Mouse (Mus musculus): ENCODE data around the gene Otop3. TPM values are rescaled to one million over a fixed set of nuclear protein-coding genes. Genes with fewer than 3 reads are reported as not detected.

The Otop3 gene
- total RNA-seq, 4 experiments from 2014 or later, result not detected

GRCm38 (mm10) chr11:115391358-115391757, 56.8 kb downstream of the Otop3 start:
- DNase-seq (ENCODE audit: low spot score in 2 of 2), result no peak

GRCm38 (mm10) chr11:115393721-115394325, 59.3 kb downstream of the Otop3 start:
- DNase-seq (ENCODE audit: low spot score in 2 of 2), result no peak

Other genes starting within 250 kb of the Otop3 start
- gene Rab37, start 243.3 kb upstream of the Otop3 start, total RNA-seq (2022), result under 1 TPM in 2 of 4 experiments, not detected in 2; 0.13 to 0.15 TPM
- under 1 TPM in 1 of 4 experiments, not detected in 3; 0.07 TPM for gene Cd300lf, start 200.7 kb upstream of the Otop3 start, total RNA-seq (2022)
- 1 to 10 TPM; 1.3 to 2.0 (median 1.5) TPM for gene Slc9a3r1, start 171.4 kb upstream of the Otop3 start, total RNA-seq (2022)
- 1 to 10 TPM; 4.3 to 7.2 (median 6.3) TPM for gene Tmem104, start 147.2 kb upstream of the Otop3 start, total RNA-seq (2022)
- gene Nat9, start 146.9 kb upstream of the Otop3 start, total RNA-seq (2022), result 10 to 100 TPM; 13.3 to 16.6 (median 15.8) TPM
- gene Grin2c, start 67.5 kb upstream of the Otop3 start, total RNA-seq (2022), result under 1 TPM; 0.05 to 0.16 (median 0.14) TPM
- gene Fdxr, start 57.7 kb upstream of the Otop3 start, total RNA-seq (2022), result 1 to 10 TPM; 2.4 to 4.1 (median 2.7) TPM
- 1 to 10 TPM; 2.7 to 5.7 (median 4.6) TPM for gene Fads6, start 37.1 kb upstream of the Otop3 start, total RNA-seq (2022)
- not detected for gene Otop2, start 27.6 kb upstream of the Otop3 start, total RNA-seq (2022)
- under 1 TPM; 0.15 to 0.34 (median 0.24) TPM for gene Ush1g, start 12.7 kb upstream of the Otop3 start, total RNA-seq (2022)
- gene Hid1, start 33.0 kb downstream of the Otop3 start, total RNA-seq (2022), result 1 to 10 TPM in 2 of 4 experiments, under 1 TPM in 2; 0.68 to 2.7 (median 1.2) TPM
- 1 to 10 TPM in 3 of 4 experiments, under 1 TPM in 1; 0.77 to 1.6 (median 1.1) TPM for gene Cdr2l, start 47.2 kb downstream of the Otop3 start, total RNA-seq (2022)
- gene Mrpl58, start 69.0 kb downstream of the Otop3 start, total RNA-seq (2022), result 10 to 100 TPM; 79.1 to 92.9 (median 87.4) TPM
- gene Atp5h, start 85.2 kb downstream of the Otop3 start, total RNA-seq (2022), result 100 to 1,000 TPM; 638 to 797 (median 746) TPM
- 10 to 100 TPM; 15.0 to 18.5 (median 16.4) TPM for gene Kctd2, start 85.4 kb downstream of the Otop3 start, total RNA-seq (2022)
- not detected for gene Trim80, start 105.8 kb downstream of the Otop3 start, total RNA-seq (2022)
- gene Slc16a5, start 127.7 kb downstream of the Otop3 start, total RNA-seq (2022), result not detected
- 1 to 10 TPM; 1.0 to 1.8 (median 1.5) TPM for gene Armc7, start 140.9 kb downstream of the Otop3 start, total RNA-seq (2022)
- 1 to 10 TPM; 5.4 to 7.4 (median 6.6) TPM for gene Nt5c, start 157.1 kb downstream of the Otop3 start, total RNA-seq (2022)
- gene Jpt1, start 179.7 kb downstream of the Otop3 start, total RNA-seq (2022), result 10 to 100 TPM; 64.3 to 70.0 (median 66.3) TPM
- 100 to 1,000 TPM; 138 to 163 (median 141) TPM for gene Sumo2, start 201.5 kb downstream of the Otop3 start, total RNA-seq (2022)
- gene Nup85, start 229.7 kb downstream of the Otop3 start, total RNA-seq (2022), result 10 to 100 TPM; 16.6 to 21.7 (median 20.9) TPM

Measured in gastrocnemius, adult 8-10 months (tissue).